Mouse (Mus musculus): ENCODE measurements around the gene Usp15. TPM values are rescaled to one million over a fixed set of nuclear protein-coding genes. Genes with fewer than 3 reads are reported as not detected.

Usp15 gene
- total RNA-seq, 2 experiments from 2014 or later = 97.3 to 99.9 TPM

DNA sequence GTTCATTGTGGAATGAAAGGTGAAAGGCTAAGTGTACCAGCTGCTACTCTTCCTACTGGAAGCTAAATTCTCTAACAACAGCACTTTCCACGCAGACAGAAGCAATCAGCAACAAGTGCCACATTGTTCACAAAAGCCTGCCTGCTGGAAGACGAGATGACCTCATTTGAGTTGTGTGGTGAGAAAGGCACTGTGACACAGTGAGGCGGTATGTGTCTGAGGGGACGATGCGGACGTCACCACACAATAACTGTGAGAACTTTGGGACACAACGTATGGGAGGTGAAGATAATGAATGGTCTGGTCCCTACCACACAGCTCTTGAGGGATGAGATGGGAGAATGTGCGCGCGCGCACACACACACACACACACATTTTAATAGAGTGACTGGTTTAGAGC lies 86.2 kb downstream of the Usp15 start:
- no peak for DNase-seq (ENCODE audit: low spot score in 2 of 2)

DNA sequence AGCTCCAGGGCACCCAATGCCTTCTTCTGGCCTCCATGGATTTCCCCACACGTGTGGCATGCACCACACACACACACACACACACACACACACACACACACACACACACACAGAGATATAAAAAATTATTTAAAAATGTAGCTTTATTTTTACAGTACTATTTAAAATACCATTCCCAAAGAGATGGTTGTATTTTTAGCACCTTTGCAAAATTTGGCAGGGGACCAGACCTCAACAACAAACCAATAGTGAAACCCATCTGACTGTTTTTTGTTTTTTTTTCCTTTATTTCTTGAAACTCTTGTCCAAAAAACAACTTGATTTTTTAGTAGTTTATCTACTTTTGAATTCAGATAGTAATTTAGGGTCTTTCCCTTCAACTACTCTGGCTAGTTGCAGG lies 88.3 kb downstream of the Usp15 start:
- no peak for DNase-seq (ENCODE audit: low spot score in 2 of 2)

DNA sequence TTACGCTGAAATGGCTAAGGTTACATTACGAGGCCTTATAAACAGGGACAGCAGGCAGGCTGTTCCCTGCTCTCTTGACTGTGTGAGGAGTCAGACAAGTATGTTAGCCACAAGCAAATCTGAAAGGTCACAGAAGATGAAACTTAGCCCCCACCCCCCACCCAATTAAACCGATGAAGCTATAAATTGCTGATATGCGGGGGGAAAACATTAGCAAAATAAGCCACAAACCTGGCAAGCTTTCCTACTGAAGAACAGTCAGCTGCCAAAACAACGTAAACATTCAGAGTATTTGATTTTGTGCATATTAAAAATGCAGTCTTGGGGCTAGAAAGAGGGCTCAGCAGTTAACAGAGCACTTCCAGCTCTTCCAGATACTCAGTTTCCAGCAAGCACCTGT lies 88.7 kb downstream of the Usp15 start:
- DNase-seq (ENCODE audit: low spot score in 2 of 2) = no peak

DNA sequence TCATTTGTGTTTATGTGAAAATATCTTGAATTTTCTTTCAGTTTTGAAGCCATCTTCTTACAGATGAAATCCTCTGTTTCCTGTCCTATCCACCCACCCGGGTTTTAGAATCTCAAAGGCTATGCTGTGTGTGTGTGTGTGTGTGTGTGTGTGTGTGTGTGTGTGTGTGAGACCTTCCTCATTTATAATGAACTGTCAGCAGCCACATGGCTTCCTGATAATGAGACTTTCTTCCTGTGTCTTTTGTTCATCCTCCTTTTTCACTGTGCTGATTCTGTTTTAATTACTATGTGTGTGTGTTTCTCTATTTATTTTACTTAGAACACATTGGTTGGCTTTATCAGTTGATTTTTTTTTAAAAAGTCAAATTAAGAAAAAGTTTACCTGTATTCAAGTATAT lies 95.5 kb downstream of the Usp15 start:
- no peak for DNase-seq (ENCODE audit: low spot score in 2 of 2)

DNA sequence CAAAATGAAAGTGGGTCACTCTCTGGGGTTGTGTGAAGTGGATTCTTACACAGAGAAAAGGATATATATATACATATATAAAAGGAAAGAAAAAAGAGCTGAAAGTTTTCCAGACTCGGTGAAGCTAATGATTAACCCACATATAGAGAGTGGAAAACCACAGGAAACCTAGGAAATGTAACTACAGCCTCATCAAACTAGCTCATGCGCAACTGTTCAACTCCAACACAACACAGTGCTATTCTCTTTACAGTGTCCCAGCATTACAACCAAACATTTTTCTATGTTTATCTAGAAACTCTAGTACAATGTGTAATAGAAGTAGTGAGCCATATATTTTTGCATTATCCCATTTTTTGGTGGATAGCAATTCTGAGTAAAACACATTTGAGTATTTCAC lies 96.2 kb downstream of the Usp15 start:
- DNase-seq (ENCODE audit: low spot score in 2 of 2) = no peak

DNA sequence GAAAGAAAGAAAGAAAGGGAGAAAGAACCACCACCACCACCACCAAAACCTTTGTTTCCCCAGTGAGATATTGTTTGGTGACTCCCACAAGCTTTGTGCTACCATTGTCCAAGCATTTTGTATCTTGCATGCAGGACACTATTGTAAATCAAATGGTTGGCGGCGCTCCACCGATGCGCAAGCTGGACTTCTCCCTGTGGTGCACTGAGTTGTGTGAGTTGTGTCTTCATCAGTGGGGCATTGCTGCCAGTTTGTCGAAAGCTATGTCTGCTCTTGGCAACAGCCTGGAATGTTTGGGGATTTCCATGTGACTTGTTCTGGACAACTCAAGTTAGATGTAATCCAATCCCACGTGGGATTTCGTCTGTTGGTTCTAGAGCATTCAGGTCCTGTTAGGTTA lies 102.3 kb downstream of the Usp15 start:
- no peak for DNase-seq (ENCODE audit: low spot score in 2 of 2)

DNA sequence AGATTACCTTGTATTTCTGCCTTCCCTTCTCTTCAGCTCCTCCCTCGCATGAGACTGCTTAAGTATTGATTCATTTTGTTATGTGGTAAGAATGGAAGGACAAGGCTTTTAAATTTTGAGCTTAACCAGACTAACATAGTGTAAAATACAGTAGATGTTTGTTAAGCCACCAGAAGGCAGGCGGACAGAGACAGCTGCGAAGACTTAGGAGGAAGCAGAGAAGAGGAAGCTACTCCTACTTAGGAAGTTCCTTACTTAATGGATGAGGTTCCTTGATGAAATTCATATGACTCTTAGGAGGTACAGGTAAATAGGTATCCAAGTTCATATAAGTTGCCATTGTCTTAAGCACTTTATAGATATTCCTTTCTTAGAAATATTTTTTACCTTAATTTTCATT lies 104.2 kb downstream of the Usp15 start:
- DNase-seq (ENCODE audit: low spot score in 2 of 2) = no peak

DNA sequence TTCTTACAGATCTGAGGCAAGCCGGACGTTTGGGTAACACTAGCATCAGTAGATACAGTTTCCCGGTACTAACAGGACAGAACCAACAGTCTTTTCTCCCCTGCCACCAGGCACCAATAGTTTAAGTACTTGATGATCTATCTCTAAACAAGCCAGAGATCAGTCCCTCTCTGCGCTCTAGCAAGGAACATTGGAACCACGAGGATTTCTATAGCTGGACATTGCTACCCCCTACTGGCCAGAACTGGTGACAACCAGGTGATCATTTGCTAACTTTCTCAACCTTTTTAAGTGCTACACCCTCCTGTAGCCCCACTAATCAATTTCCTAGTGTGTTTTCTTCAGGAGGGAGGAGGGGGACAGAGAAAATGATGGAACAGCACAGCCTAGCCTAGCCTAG lies 105.1 kb downstream of the Usp15 start:
- peak; percentile 15 to 42 for DNase-seq (ENCODE audit: low spot score in 2 of 2)

DNA sequence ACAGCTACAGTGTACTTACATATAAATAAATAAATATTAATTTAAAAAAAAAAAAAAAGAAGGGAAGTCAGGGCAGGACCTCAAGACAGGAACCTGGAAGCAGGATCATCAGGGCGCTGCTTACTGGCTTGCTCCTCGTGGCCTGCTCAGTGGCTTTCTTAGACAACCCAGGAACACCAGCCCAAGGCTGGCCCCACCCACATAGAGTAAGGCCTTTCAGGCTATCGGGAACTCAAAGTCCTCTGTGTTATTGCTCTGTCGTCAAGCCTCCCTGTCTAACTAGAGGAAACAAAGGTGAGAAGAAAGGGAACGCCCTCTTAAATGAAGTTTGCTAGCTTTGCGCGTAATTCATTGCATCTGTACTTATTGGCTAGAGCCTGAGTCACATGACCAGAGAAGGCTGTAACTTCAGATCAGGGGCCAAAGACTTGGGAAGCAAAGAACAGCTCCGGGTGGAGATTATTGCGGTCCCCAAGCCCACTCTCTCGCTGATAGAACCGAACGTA lies 107.3 kb downstream of the Usp15 start:
- no peak for DNase-seq (ENCODE audit: low spot score in 2 of 2)

DNA sequence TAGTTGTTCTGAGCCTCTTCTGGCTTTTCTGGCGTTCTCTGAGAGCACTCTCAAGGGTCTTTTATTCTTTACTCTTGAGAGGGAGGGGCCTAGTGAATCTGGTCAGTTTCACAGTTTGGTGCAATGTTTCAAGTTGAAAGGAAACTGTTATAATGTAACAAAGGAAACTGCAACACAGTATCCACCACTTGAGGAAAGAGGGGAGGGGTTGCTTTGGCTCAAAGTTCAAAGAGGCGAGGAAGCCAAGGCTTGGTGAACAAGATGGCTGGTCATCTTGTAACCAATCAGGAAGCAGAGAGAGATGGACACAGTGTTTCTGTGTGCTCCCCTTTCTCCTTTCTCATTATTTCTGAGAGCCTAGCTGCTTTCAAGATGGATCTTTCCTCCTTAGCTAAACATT lies 109.9 kb downstream of the Usp15 start:
- no peak for DNase-seq (ENCODE audit: low spot score in 2 of 2)

DNA sequence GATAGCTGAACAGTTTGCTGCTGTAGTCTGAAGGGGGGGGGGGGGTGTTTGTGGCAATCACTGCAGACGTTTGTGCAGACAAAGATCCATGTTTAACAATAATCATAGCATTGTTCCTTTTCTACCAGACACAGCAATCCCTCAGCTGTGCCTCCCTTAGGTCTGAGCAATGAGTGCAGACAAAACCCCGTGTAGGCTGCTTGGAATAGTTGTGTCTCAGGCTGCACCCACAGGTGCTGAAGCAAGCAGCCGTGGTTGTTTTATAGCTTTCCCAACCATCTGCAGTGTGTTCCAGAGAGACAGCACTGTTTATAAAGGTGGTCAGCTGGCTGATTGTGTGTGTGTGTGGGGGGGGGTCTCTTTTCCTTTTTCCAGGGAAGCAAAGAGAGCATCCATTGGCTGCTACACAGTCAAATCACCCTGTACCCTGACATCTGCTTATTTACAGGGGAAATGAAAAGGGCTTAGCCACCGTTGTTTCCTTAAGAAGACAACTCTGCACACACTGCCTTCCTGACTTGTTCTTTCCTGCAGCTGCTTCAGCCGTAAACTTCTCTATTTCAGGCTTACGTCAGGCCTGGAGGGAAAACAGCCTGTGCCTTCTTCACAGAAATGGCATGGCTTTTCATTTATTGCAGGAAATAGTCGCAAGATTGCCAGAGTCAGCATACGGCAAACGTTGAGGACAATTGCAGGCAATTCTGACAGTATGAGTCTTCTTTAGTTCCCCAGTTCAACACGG lies 111.7 kb downstream of the Usp15 start:
- peak in 1 of 2 experiments; percentile 35 for DNase-seq (ENCODE audit: low spot score in 2 of 2)

DNA sequence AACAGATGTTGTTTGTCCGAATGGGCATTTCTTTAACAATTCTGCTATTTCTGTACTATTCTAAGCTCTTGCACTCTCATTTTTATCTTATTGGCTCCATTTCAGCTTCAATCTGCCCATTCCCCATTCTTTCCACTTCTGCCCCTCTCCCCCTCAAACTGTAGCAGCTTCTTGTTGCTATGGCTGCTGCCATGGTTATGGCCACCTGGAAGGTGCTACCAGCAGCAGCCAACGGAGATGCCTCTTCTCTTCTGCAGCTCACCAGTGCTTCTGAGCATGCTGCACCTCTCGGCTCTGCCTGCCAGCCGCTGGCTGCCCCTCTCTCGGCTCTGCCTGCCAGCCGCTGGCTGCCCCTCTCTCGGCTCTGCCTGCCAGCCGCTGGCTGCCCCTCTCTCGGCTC lies 112.5 kb downstream of the Usp15 start:
- peak in 1 of 2 experiments; percentile 13 for DNase-seq (ENCODE audit: low spot score in 2 of 2)

DNA sequence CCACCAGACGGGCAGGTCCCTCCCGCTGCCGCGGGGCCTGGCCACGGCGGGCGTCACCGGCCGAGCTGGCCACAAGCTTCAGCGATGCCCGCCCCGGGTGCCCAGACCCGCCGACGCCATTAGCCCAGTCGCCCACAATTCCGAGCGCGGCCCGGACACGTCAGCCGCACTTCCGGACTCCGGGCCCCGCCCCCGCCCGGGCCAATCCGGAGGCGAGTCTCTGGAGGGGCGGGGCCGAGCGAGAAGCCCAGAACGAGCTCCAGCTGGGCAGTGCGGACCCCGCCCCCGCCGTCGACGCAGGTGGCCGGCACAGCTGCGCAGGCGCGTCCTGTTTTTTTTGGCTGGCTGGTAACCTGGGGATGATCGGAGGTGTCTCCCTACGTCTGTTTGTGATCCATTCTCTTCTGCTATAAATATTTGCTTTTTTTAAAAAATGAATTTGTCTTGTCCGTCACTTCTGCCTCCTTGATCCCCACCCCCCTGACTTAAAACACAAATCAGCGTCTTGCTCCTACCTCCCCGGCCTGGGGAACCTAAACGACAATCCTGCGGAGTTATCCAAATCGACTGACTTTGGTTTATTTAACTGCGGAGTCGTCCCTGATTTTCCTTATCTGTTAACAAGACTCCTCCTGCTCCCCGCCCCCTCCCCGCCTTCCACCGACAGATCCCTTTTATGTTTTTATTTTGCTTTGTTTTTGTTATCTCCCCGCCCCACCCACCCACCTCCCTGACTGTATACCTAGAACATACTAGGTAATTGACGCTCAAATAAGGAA lies 120.4 kb downstream of the Usp15 start, which contains the start of gene Mon2:
Gene Mon2, minus strand, starts transcription at position 261 of the 779 bp plus-strand sequence.
- DNase-seq (ENCODE audit: low spot score in 2 of 2) = peak; percentile 92 to 97

DNA sequence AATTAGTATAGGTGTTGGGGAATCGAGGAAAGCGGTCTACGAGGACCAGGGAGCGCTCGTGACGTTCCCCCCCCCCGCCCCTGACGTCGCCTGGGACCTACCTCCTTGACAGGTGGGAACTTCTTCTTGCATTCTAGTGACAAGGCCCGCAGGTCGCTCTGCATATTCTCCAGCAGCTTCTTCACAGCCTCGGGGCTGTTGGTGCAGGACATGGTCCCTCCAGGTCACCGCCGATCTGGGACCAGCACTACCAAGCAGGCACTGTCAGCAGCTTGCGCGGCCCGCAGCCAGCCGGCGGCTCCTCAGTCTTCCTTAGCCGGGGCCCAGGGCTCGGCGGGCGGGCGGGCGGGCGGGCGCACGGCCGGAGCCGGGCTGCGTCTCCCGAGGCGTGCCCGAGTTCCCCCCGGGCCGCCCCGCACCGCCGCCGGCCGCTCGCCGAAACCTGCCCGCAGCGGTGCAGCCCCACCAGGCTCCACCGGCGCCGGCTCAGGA lies 121.0 kb downstream of the Usp15 start:
- DNase-seq (ENCODE audit: low spot score in 2 of 2) = no peak

DNA sequence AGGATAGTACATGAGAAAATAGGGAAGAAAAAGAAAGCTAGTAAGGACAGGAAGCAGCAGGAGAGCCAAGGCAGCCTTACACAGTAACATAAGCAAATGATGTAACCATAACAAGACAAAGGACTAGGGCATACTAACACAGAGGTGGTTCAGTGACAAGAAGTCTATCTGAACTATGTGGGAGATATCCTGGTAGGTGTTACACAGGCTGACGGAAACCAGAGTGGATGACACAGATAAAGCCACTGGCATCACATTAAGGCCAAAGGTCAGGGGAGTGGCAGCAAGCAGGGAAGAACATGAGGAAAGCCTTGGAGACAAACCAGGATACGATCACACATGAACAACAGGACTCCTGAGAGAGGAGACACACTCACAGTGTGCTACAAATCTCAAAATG lies 124.8 kb downstream of the Usp15 start:
- DNase-seq (ENCODE audit: low spot score in 2 of 2) = no peak

DNA sequence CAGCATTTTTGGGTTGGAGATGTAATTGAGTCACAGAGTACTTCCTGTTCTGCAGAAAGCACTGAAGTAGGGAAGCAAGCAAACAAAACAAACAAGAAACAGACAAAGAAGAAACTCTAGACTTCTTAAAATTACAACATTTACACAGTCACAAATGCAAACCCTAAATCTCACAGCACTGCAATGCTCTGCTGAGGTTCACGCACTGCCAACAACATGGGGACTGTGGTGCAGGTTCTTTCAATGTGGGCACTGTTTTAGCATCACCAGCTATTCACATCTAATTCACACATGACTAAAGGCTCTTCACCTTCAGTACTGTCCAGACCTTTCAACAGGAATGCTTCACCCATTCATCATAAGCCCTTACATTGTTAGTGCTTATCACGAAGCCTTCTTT lies 133.8 kb downstream of the Usp15 start:
- DNase-seq (ENCODE audit: low spot score in 2 of 2) = no peak

DNA sequence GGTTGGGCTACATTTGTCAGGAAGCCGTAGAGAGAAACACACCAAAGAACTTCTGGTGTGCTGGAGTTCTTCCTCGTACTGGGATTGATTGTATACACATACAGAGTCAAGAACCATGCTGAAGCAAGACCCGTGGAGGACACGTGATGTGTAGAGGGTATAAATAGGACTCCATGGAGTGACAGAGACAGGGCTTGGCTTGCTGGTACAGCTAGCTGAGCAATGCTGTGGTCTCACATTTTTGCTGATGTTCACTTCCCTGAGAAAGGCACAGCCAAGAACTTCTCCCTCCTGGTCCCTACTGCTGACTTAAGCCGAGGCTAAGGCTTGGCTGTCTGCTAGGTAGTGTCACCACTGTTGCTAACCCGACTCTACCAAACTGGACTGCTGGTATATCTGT lies 136.0 kb downstream of the Usp15 start:
- DNase-seq (ENCODE audit: low spot score in 2 of 2) = no peak

DNA sequence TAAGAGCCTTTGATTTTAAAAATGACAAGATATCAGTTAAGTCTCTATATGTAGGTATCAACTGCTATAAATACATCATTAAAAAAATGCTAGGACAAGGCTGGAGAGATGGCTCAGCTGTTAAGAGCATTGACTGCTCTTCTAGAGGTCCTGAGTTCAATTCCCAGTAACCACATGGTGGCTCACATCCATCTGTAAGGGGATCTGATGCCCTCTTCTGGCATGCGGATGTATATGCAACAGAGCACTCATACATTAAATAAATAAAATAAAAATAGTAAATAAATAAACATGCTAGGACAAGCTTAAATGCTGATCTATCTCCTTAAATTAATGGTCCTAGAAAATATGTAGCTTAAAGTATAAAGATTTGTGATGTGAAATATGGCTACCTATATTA lies 139.7 kb downstream of the Usp15 start:
- no peak for DNase-seq (ENCODE audit: low spot score in 2 of 2)

DNA sequence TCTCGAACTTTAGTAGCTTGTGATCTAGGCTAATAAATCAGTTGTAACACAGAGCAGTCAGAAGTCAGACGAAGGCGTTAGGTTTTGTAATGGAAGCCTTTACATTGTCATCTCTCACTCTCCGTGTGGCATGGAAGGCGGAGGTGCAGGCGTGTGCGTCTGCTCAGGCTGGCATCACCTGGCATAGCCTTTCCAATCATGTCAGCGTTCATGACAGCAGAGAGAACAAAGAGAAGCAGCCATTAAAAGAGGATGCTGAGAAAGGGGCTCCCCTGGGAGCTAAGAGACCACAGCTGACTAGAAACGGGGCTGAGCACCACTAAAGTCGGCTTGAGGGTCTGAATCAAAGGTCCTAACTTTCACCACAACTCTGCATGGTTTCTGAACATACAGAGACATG lies 140.3 kb downstream of the Usp15 start:
- no peak for DNase-seq (ENCODE audit: low spot score in 2 of 2)

DNA sequence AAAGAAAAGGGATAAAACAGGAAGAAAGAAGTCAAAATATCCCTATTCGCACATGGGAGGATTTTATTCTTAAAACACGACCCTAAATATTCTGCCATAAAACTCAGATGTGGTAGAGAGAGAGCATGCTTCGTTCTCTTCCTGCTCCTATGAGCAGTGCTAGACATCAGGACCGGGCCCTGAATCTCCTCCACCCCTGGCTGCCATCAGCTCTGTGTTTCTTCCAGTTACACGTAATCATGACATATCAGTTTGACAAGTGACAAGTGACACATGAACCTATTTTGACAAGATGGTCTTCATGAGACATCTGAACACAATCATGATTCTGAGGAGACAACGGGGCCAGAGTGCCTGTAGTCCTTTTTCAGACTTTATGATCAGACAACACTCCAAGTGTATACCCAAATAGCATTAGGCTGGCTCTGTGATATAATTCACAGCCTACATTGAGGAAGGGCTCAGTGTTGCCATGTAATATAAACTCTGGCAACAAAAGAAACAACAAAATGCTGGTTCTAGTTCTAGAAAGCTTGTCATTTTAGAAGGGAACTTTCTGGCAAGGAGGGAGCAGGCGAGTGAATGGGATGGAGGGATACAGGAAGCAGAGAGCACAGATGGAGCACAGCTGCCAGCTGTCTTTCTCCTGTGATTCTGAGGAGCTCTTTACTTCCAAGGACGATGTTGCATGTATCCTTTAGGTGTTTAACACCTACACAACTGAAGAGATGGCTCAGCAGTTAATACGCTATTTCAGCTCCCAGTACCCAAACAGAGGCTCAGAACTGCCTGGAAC lies 141.4 kb downstream of the Usp15 start:
- DNase-seq (ENCODE audit: low spot score in 2 of 2) = no peak

Data from layer of hippocampus, postnatal 14 days (tissue).